Mouse (Mus musculus): ENCODE measurements around the gene Cyp2c65.
"Not testable (repeated sequence)": the region's sequence is repeated elsewhere in the genome, so short reads cannot be mapped to it uniquely, and the experiment has no call there.

DNA sequence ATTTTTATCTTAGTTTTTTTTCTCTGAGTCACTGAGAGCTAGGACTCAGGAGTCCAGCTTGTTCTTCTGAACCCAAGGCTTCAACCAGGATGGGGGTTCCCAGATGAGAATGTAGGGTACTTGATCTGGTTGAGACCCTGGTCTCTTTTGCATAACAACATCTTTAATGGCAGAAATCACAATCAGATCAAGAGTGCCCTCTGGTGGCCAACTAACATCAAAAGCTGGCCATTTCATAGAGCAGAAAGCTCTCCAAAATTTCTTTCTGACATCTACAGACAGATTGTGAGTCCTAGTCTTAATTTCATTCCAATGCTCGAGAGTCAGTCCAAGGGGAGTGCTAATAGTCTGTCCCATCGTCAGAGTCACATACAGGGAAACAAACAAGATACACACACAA, 38.0 kb downstream of the Cyp2c65 start:
- not testable (repeated sequence) for TF ChIP-seq ZNF384 (IDR thresholded peaks at IDR 0.05; ENCODE audit: low read depth, low read length); HCFC1 (IDR thresholded peaks at IDR 0.05; ENCODE audit: borderline replicate concordance, insufficient read depth, low read length)
